37 mouse cellular contexts compared by ENCODE assay signal in genomic region chr11:50402481-50402880, GRCm38 (mm10). TPM values are rescaled to one million over a fixed set of nuclear protein-coding genes. Genes with fewer than 3 reads are reported as not detected.
DNase-seq lines count a peak whose midpoint lies in the region; ATAC-seq and TF ChIP-seq lines count a peak whose summit lies in the region.
"Had no signal": no experiment of that assay in that cellular context is flagged by ENCODE, and none has a peak within 500 bp of the region (broad histone marks: within the 10 kb centered on the region; RNA-seq: fewer than 3 reads in every experiment).

No protein-coding gene starts in this region.

- 92% methylated on average over 3 of the region's 3 CpGs for WGBS in forebrain, embryonic 11.5 days
- WGBS in forebrain, embryonic 16.5 days, result 97% methylated on average over 3 of the region's 3 CpGs
- 81% methylated on average over 3 of the region's 3 CpGs for WGBS in heart, embryonic 15.5 days
- WGBS in kidney, adult 2 months, result 75% methylated on average over 3 of the region's 3 CpGs

- no peaks in the 10 kb centered on the region for H3K9me3 ChIP-seq in forebrain, embryonic 11.5 days (ENCODE audit: control insufficient read depth, low read length)
- no peaks in the 10 kb centered on the region for H3K9me3 ChIP-seq in forebrain, embryonic 16.5 days (ENCODE audit: control insufficient read depth, low read length)
- H3K9me3 ChIP-seq in heart, embryonic 15.5 days (replicated peaks), result no peaks in the 10 kb centered on the region
- H3K9me3 ChIP-seq: embryonic facial prominence, embryonic 10.5 days; embryonic facial prominence, embryonic 15.5 days; forebrain, embryonic 13.5 days; G1E; limb, embryonic 12.5 days; stomach, embryonic 15.5 days had no signal

- no peak overlapping the region for H3K4me3 ChIP-seq in forebrain, embryonic 11.5 days (ENCODE audit: low read depth, low read length)
- no peak overlapping the region for H3K4me3 ChIP-seq in forebrain, embryonic 16.5 days (replicated peaks; ENCODE audit: low read length)
- no peak overlapping the region for H3K4me3 ChIP-seq in heart, embryonic 15.5 days
- no peak overlapping the region for H3K4me3 ChIP-seq in kidney, adult 2 months (ENCODE audit: insufficient read depth, low read depth, low read length)
- H3K4me3 ChIP-seq: embryonic facial prominence, embryonic 10.5 days; embryonic facial prominence, embryonic 15.5 days; forebrain, embryonic 13.5 days; layer of hippocampus, adult 2 months; left cerebral cortex, adult 2 months; limb, embryonic 12.5 days; stomach, embryonic 15.5 days had no signal

- H3K4me1 ChIP-seq in forebrain, embryonic 11.5 days (replicated peaks; ENCODE audit: control insufficient read depth, insufficient read depth, low read length), result no peaks in the 10 kb centered on the region
- H3K4me1 ChIP-seq in forebrain, embryonic 16.5 days (replicated peaks; ENCODE audit: control insufficient read depth, insufficient read depth, low read length), result no peaks in the 10 kb centered on the region
- H3K4me1 ChIP-seq in heart, embryonic 15.5 days (replicated peaks), result peaks cover 19% of the 10 kb centered on the region
- peaks cover 5% of the 10 kb centered on the region for H3K4me1 ChIP-seq in kidney, adult 2 months (ENCODE audit: control insufficient read depth, insufficient read depth, low read length)
- H3K4me1 ChIP-seq: embryonic facial prominence, embryonic 15.5 days; forebrain, embryonic 13.5 days; limb, embryonic 12.5 days; stomach, embryonic 15.5 days had no signal

- H3K36me3 ChIP-seq in forebrain, embryonic 11.5 days (ENCODE audit: control insufficient read depth, insufficient read depth, low read length), result no peaks in the 10 kb centered on the region; the same call in 1 of the 2 replicates
- peaks cover 11% of the 10 kb centered on the region for H3K36me3 ChIP-seq in forebrain, embryonic 16.5 days (ENCODE audit: control insufficient read depth, insufficient read depth)
- H3K36me3 ChIP-seq in heart, embryonic 15.5 days, result peaks cover 62% of the 10 kb centered on the region
- H3K36me3 ChIP-seq in kidney, adult 2 months (ENCODE audit: control insufficient read depth, insufficient read depth, low read length), result no peaks in the 10 kb centered on the region; the same call in 1 of the 2 replicates

- H3K27ac ChIP-seq in forebrain, embryonic 11.5 days (ENCODE audit: low read depth, low read length), result no peak overlapping the region
- H3K27ac ChIP-seq in forebrain, embryonic 16.5 days (ENCODE audit: low read length), result no peak overlapping the region
- peak overlapping the region; percentile 81 for H3K27ac ChIP-seq in heart, embryonic 15.5 days
- no peak overlapping the region for H3K27ac ChIP-seq in kidney, adult 2 months (ENCODE audit: insufficient read depth, low read depth, low read length)
- H3K27ac ChIP-seq: embryonic facial prominence, embryonic 10.5 days; embryonic facial prominence, embryonic 15.5 days; forebrain, embryonic 13.5 days; hindbrain, embryonic 14.5 days; layer of hippocampus, adult 2 months; left cerebral cortex, adult 2 months; limb, embryonic 12.5 days; stomach, embryonic 15.5 days had no signal

- no peaks in the 10 kb centered on the region for H3K27me3 ChIP-seq in forebrain, embryonic 11.5 days (ENCODE audit: control insufficient read depth, insufficient read depth, low read length)
- H3K27me3 ChIP-seq in forebrain, embryonic 16.5 days (replicated peaks; ENCODE audit: control insufficient read depth, insufficient read depth, low read length), result no peaks in the 10 kb centered on the region
- no peaks in the 10 kb centered on the region for H3K27me3 ChIP-seq in heart, embryonic 15.5 days
- H3K27me3 ChIP-seq in kidney, adult 2 months (replicated peaks; ENCODE audit: control insufficient read depth, insufficient read depth, low read length), result no peaks in the 10 kb centered on the region
- H3K27me3 ChIP-seq: CH12.LX; embryonic facial prominence, embryonic 15.5 days; forebrain, embryonic 13.5 days; limb, embryonic 12.5 days; stomach, embryonic 15.5 days had no signal

- no peak for TF ChIP-seq CTCF in kidney, adult 2 months (conservative IDR thresholded peaks at IDR 0.05; ENCODE audit: insufficient read depth, insufficient read length, low read depth, low read length)

- no peak for TF ChIP-seq POLR2A in kidney, adult 2 months (IDR thresholded peaks at IDR 0.05; ENCODE audit: low read depth, low read length)

- no peak overlapping the region for H3K9ac ChIP-seq in forebrain, embryonic 11.5 days (ENCODE audit: low read length)
- H3K9ac ChIP-seq in forebrain, embryonic 16.5 days (replicated peaks; ENCODE audit: low read depth, low read length), result no peak overlapping the region
- H3K9ac ChIP-seq in heart, embryonic 15.5 days, result no peak overlapping the region
- H3K9ac ChIP-seq: embryonic facial prominence, embryonic 15.5 days; forebrain, embryonic 13.5 days; hindbrain, embryonic 14.5 days; limb, embryonic 12.5 days; liver, postnatal 0 days; stomach, embryonic 15.5 days had no signal

- DNase-seq in forebrain, embryonic 11.5 days (ENCODE audit: low spot score), result peak; percentile 33
- no peak for DNase-seq in heart, adult 8-10 months (ENCODE audit: low spot score)
- peak; percentile 75 for DNase-seq in kidney, adult 2 months
- no peak for DNase-seq in kidney, postnatal 4 days
- DNase-seq in thymus, postnatal 4 days, result peak; percentile 1
- DNase-seq in thymus, postnatal 14 days, result no peak
- DNase-seq: adrenal gland, adult 8-10 months; cerebellum, adult 8-10 months; cerebellum, postnatal 25 days; gastrocnemius, postnatal 14 days; liver, postnatal 0 days; lung, postnatal 36 days; right cerebral cortex, postnatal 25 days; thymus, postnatal 25 days had no signal

- ATAC-seq in forebrain, embryonic 11.5 days (replicated peaks; ENCODE audit: low FRiP score), result no peak
- no peak for ATAC-seq in forebrain, embryonic 16.5 days
- no peak for ATAC-seq in heart, embryonic 15.5 days (replicated peaks; ENCODE audit: insufficient number of reproducible peaks, insufficient read depth, low FRiP score, low read depth)
- ATAC-seq: forebrain, embryonic 13.5 days; intestine, postnatal 0 days; liver, postnatal 0 days; midbrain, embryonic 16.5 days had no signal

- H3K4me2 ChIP-seq in forebrain, embryonic 11.5 days (ENCODE audit: low read depth, low read length, severe bottlenecking), result no peak overlapping the region
- H3K4me2 ChIP-seq in forebrain, embryonic 16.5 days (ENCODE audit: low read length), result no peak overlapping the region
- H3K4me2 ChIP-seq in heart, embryonic 15.5 days, result no peak overlapping the region
- H3K4me2 ChIP-seq: embryonic facial prominence, embryonic 15.5 days; forebrain, embryonic 13.5 days; hindbrain, embryonic 14.5 days; limb, embryonic 12.5 days; liver, embryonic 11.5 days; midbrain, embryonic 11.5 days; stomach, embryonic 15.5 days had no signal

RNA-seq across cellular contexts. Expression of gene Hnrnph1, which starts 25.7 kb away (rescaled TPM):
- 833 and 855 TPM in 2 replicates for polyA plus RNA-seq in forebrain, embryonic 11.5 days (2014; fragmentation: Nextera tagmentation; extraction: Ambion mirVana)
- polyA plus RNA-seq in forebrain, embryonic 16.5 days (2015; fragmentation: Nextera tagmentation; extraction: Ambion mirVana), result 660 and 710 TPM in 2 replicates
- polyA plus RNA-seq in heart, embryonic 15.5 days (2015; fragmentation: Nextera tagmentation; extraction: Ambion mirVana), result 190 and 235 TPM in 2 replicates
- 100 to 1,000 TPM in 2 of 4 experiments, 10 to 100 TPM in 2; 90.8 to 111 (median 97.3) TPM for total RNA-seq in heart, adult 8-10 months (2022)
- polyA plus RNA-seq in kidney, adult 2 months (2012; rRNA removed), result 40.2 and 65.0 TPM in 2 replicates

RNA-seq across cellular contexts. Expression of gene Rufy1, which starts 28.4 kb away (rescaled TPM):
- polyA plus RNA-seq in forebrain, embryonic 11.5 days (2014; fragmentation: Nextera tagmentation; extraction: Ambion mirVana), result 23.9 and 26.7 TPM in 2 replicates
- polyA plus RNA-seq in forebrain, embryonic 16.5 days (2015; fragmentation: Nextera tagmentation; extraction: Ambion mirVana), result 28.6 and 31.2 TPM in 2 replicates
- polyA plus RNA-seq in heart, embryonic 15.5 days (2015; fragmentation: Nextera tagmentation; extraction: Ambion mirVana), result 25.6 and 28.9 TPM in 2 replicates
- 10 to 100 TPM; 27.5 to 34.9 (median 30.2) TPM for total RNA-seq in heart, adult 8-10 months (2022)
- 27.7 and 30.4 TPM in 2 replicates for polyA plus RNA-seq in kidney, adult 2 months (2012; rRNA removed)

RNA-seq across cellular contexts. Expression of gene Cby3, which starts 48.2 kb away (rescaled TPM):
- 0.47 TPM in 1 of 2 replicates, not detected in the other for polyA plus RNA-seq in forebrain, embryonic 11.5 days (2014; fragmentation: Nextera tagmentation; extraction: Ambion mirVana)
- polyA plus RNA-seq in forebrain, embryonic 16.5 days (2015; fragmentation: Nextera tagmentation; extraction: Ambion mirVana), result 0.75 and 1.2 TPM in 2 replicates
- 0.20 and 0.30 TPM in 2 replicates for polyA plus RNA-seq in heart, embryonic 15.5 days (2015; fragmentation: Nextera tagmentation; extraction: Ambion mirVana)
- not detected for total RNA-seq in heart, adult 8-10 months (2022)
- 1.3 TPM in 2 replicates for polyA plus RNA-seq in kidney, adult 2 months (2012; rRNA removed)
- total RNA-seq: adrenal gland, adult 8-10 months; CH12.LX; G1E; gastrocnemius, postnatal 14 days; granulocyte monocyte progenitor cell, adult 5-6 weeks; hematopoietic stem cell, adult 5-6 weeks; layer of hippocampus, postnatal 14 days; left cerebral cortex, adult 2 months; megakaryocyte, adult 5-6 weeks; neutrophil, adult 5-6 weeks had no signal
- polyA plus RNA-seq: C2C12; G1E; limb, embryonic 12.5 days; liver, embryonic 11.5 days; midbrain, embryonic 11.5 days; neural tube, embryonic 11.5 days had no signal

Comparison
In these comparisons a context has a peak if more than half of its experiments do, and no peak if none do; other contexts are left out.
1. DNase-seq: peak in forebrain, embryonic 11.5 days (single experiment), kidney, adult 2 months (single experiment) and thymus, postnatal 4 days (single experiment); none in heart, adult 8-10 months (single experiment), kidney, postnatal 4 days (0 of 2) and thymus, postnatal 14 days (single experiment).